In genomic region chr2:106081951-106082350, GRCm38 (mm10) we compare ENCODE assay signal across 9 mouse cellular contexts.
DNase-seq lines count a peak whose midpoint lies in the region; ATAC-seq and TF ChIP-seq lines count a peak whose summit lies in the region.
"Had no signal": no experiment of that assay in that cellular context is flagged by ENCODE, and none has a peak within 500 bp of the region (broad histone marks: within the 10 kb centered on the region; RNA-seq: fewer than 3 reads in every experiment).

No protein-coding gene starts in this region.

- WGBS in forebrain, embryonic 12.5 days = under 1% methylated on average over 7 of the region's 7 CpGs
- WGBS in limb, embryonic 14.5 days = 3% methylated on average over 7 of the region's 7 CpGs

- ATAC-seq in forebrain, embryonic 12.5 days (ENCODE audit: low FRiP score) = peak; percentile 28; the same call in 1 of the 2 replicates
- no peak for ATAC-seq in limb, embryonic 14.5 days (ENCODE audit: low FRiP score, low read depth)

- no peaks in the 10 kb centered on the region for H3K36me3 ChIP-seq in forebrain, embryonic 12.5 days (replicated peaks)
- H3K36me3 ChIP-seq in limb, embryonic 14.5 days (ENCODE audit: control insufficient read depth, insufficient read depth, low read length) = no peaks in the 10 kb centered on the region
- H3K36me3 ChIP-seq: hindbrain, embryonic 15.5 days had no signal

- H3K4me3 ChIP-seq in forebrain, embryonic 12.5 days (replicated peaks) = no peak overlapping the region
- no peak overlapping the region for H3K4me3 ChIP-seq in limb, embryonic 14.5 days (replicated peaks; ENCODE audit: low read length)
- H3K4me3 ChIP-seq: hindbrain, embryonic 15.5 days had no signal

- H3K27me3 ChIP-seq in forebrain, embryonic 12.5 days = peaks cover 24% of the 10 kb centered on the region
- H3K27me3 ChIP-seq in limb, embryonic 14.5 days (ENCODE audit: control insufficient read depth, insufficient read depth, low read length) = no peaks in the 10 kb centered on the region

- TF ChIP-seq POLR2A in limb, embryonic 14.5 days (IDR thresholded peaks at IDR 0.05; ENCODE audit: borderline replicate concordance, extremely low read depth, insufficient read depth, insufficient read length) = no peak

- H3K9me3 ChIP-seq in forebrain, embryonic 12.5 days = no peaks in the 10 kb centered on the region
- H3K9me3 ChIP-seq in limb, embryonic 14.5 days (ENCODE audit: control insufficient read depth, low read length) = no peaks in the 10 kb centered on the region
- H3K9me3 ChIP-seq: hindbrain, embryonic 15.5 days had no signal

- no peak overlapping the region for H3K9ac ChIP-seq in forebrain, embryonic 12.5 days
- no peak overlapping the region for H3K9ac ChIP-seq in limb, embryonic 14.5 days (ENCODE audit: low read depth, low read length, severe bottlenecking)
- H3K9ac ChIP-seq: hindbrain, embryonic 15.5 days had no signal

- H3K4me1 ChIP-seq in forebrain, embryonic 12.5 days = peaks cover 35% of the 10 kb centered on the region
- H3K4me1 ChIP-seq in limb, embryonic 14.5 days (ENCODE audit: control insufficient read depth, insufficient read depth, low read length) = no peaks in the 10 kb centered on the region

- no peak overlapping the region for H3K4me2 ChIP-seq in forebrain, embryonic 12.5 days
- no peak overlapping the region for H3K4me2 ChIP-seq in limb, embryonic 14.5 days (replicated peaks; ENCODE audit: low read depth, low read length, severe bottlenecking)
- H3K4me2 ChIP-seq: hindbrain, embryonic 15.5 days had no signal

- no peak overlapping the region for H3K27ac ChIP-seq in forebrain, embryonic 12.5 days
- H3K27ac ChIP-seq in limb, embryonic 14.5 days (replicated peaks; ENCODE audit: low read depth, low read length) = no peak overlapping the region
- H3K27ac ChIP-seq: hindbrain, embryonic 15.5 days had no signal

- DNase-seq in spleen, adult 12 weeks (ENCODE audit: low spot score) = peak; percentile 2
- DNase-seq in spleen, postnatal 36 days (ENCODE audit: low spot score in 2 of 2) = no peak
- peak; percentile 20 for DNase-seq in brain, embryonic 18.5 days (ENCODE audit: low read depth, low spot score)
- DNase-seq in kidney, adult 8-10 months = peak; percentile 13 to 67
- peak; percentile 36 for DNase-seq in limb, embryonic 14.5 days (ENCODE audit: low spot score)
- DNase-seq in retina, postnatal 7 days (ENCODE audit: low read depth, low spot score) = peak; percentile 63
- DNase-seq in urinary bladder, postnatal 36 days (ENCODE audit: low spot score in 2 of 2) = peak; percentile 54 to 55

Comparison
In these comparisons a context has a peak if more than half of its experiments do, and no peak if none do; other contexts are left out.
1. DNase-seq: peak in spleen, adult 12 weeks (single experiment), brain, embryonic 18.5 days (single experiment), kidney, adult 8-10 months (2 of 2), limb, embryonic 14.5 days (single experiment), retina, postnatal 7 days (single experiment) and urinary bladder, postnatal 36 days (2 of 2); none in spleen, postnatal 36 days (0 of 2).